Mouse (Mus musculus) liver, embryonic 16.5 days (tissue): Measurements from ENCODE around the gene Rpl27a. TPM values are rescaled to one million over a fixed set of nuclear protein-coding genes. Genes with fewer than 3 reads are reported as not detected.

ENCODE experiments used
- ATAC-seq: fragments of 200-750 bp; cut with Nextera tagmentation; 2 replicates; pipeline ENCODE4 v1.8.0; 2017; ENCODE audit warnings: low read depth, mild to moderate bottlenecking, moderate number of reproducible peaks, moderate library complexity
- H3K27ac ChIP-seq: fragments of 300-500 bp; sonication (generic); 2 replicates; pipeline ENCODE4 v1.5.1; 2014; ENCODE audit warnings: mild to moderate bottlenecking, low read length
- H3K27me3 ChIP-seq: fragments of 300-500 bp; sonication (generic); 2 replicates; pipeline ENCODE4 v1.6.1; 2014; ENCODE audit warnings: low read depth, low read length, mixed read lengths; ENCODE audit not compliant: control insufficient read depth, insufficient read depth
- H3K36me3 ChIP-seq: fragments of 300-500 bp; sonication (generic); 2 replicates; pipeline ENCODE4 v1.6.1; 2014; ENCODE audit warnings: mild to moderate bottlenecking; ENCODE audit not compliant: control insufficient read depth, insufficient read depth
- H3K4me1 ChIP-seq: fragments of 300-500 bp; sonication (generic); 2 replicates; pipeline ENCODE4 v1.6.1; 2014; ENCODE audit warnings: low read depth, low read length, mixed read lengths; ENCODE audit not compliant: control insufficient read depth
- H3K4me2 ChIP-seq: fragments of 300-500 bp; sonication (generic); 2 replicates; pipeline ENCODE4 v1.6.1; 2014; ENCODE audit warnings: low read depth, low read length, mixed read lengths
- H3K4me3 ChIP-seq: fragments of 300-500 bp; sonication (generic); 2 replicates; pipeline ENCODE4 v1.5.1; 2014; ENCODE audit warnings: low read depth, mild to moderate bottlenecking, low read length
- H3K9ac ChIP-seq: fragments of 300-500 bp; sonication (generic); 2 replicates; pipeline ENCODE4 v1.6.1; 2014; ENCODE audit warnings: low read depth, low read length
- H3K9me3 ChIP-seq: fragments of 300-500 bp; sonication (generic); replicated peaks from 2 replicates; pipeline ENCODE4 v1.6.1; 2016; ENCODE audit warnings: low read length; ENCODE audit not compliant: control insufficient read depth
- WGBS: fragments of 180-500 bp; shearing (Covaris S2); extraction: QIAGEN DNeasy Blood & Tissue Kit; methylation state at CpG from one replicate; pipeline ENCODE4 v1.1.7; 2014; ENCODE audit not compliant: insufficient replicate concordance; 5-methylcytosine and 5-hydroxymethylcytosine counted together
- polyA plus RNA-seq: library from polyadenylated mRNA; unstranded; fragments of >200 nt; fragmentation: Nextera tagmentation; extraction: Ambion mirVana; gene quantifications from 2 replicates; pipeline ENCODE4 v1.2.1, GENCODE M21; 2015

Rpl27a gene
- polyA plus RNA-seq, 1 experiment from 2014 or later: 55.4 TPM

GRCm38 (mm10) chr7:109532691-109533090 lies 13.7 kb downstream of the Rpl27a start:
- ATAC-seq: no peak
- Histone ChIP-seq H3K36me3 (peaks cover 4% of the 10 kb centered on the region), H3K9ac (no peak overlapping the region), H3K27ac (no peak overlapping the region), H3K27me3 (no peaks in the 10 kb centered on the region), H3K4me1 (no peaks in the 10 kb centered on the region), H3K4me3 (no peak overlapping the region), H3K9me3 (no peaks in the 10 kb centered on the region), H3K4me2 (no peak overlapping the region)
- WGBS: 56% methylated on average over 3 of the region's 3 CpGs

GRCm38 (mm10) chr7:109533129-109533528 lies 14.2 kb downstream of the Rpl27a start:
- Histone ChIP-seq H3K9me3 (no peaks in the 10 kb centered on the region), H3K9ac (no peak overlapping the region), H3K4me2 (no peak overlapping the region), H3K4me1 (no peaks in the 10 kb centered on the region), H3K4me3 (no peak overlapping the region), H3K36me3 (peaks cover 4% of the 10 kb centered on the region), H3K27me3 (no peaks in the 10 kb centered on the region), H3K27ac (no peak overlapping the region)
- no peak for ATAC-seq
- 65% methylated on average over 4 of the region's 4 CpGs for WGBS

GRCm38 (mm10) chr7:109533888-109534287 lies 14.9 kb downstream of the Rpl27a start:
- 75% methylated on average over 4 of the region's 4 CpGs for WGBS
- Histone ChIP-seq H3K27ac (no peak overlapping the region), H3K9ac (no peak overlapping the region), H3K4me1 (no peaks in the 10 kb centered on the region), H3K9me3 (no peaks in the 10 kb centered on the region), H3K4me3 (no peak overlapping the region), H3K27me3 (no peaks in the 10 kb centered on the region), H3K36me3 (peaks cover 4% of the 10 kb centered on the region), H3K4me2 (no peak overlapping the region)
- no peak for ATAC-seq

GRCm38 (mm10) chr7:109534921-109535320 lies 16.0 kb downstream of the Rpl27a start:
- H3K4me3 ChIP-seq: no peak overlapping the region
- H3K9ac ChIP-seq: no peak overlapping the region
- H3K4me2 ChIP-seq: no peak overlapping the region
- H3K27me3 ChIP-seq: no peaks in the 10 kb centered on the region
- peaks cover 4% of the 10 kb centered on the region for H3K36me3 ChIP-seq
- no peaks in the 10 kb centered on the region for H3K4me1 ChIP-seq
- no peaks in the 10 kb centered on the region for H3K9me3 ChIP-seq
- no peak for ATAC-seq
- WGBS: 70% methylated on average over 3 of the region's 3 CpGs
- H3K27ac ChIP-seq: no peak overlapping the region

- Histone ChIP-seq H3K27ac (no peak overlapping the region), H3K9ac (no peak overlapping the region), H3K4me1 (no peaks in the 10 kb centered on the region), H3K36me3 (peaks cover 4% of the 10 kb centered on the region), H3K9me3 (no peaks in the 10 kb centered on the region), H3K27me3 (no peaks in the 10 kb centered on the region), H3K4me3 (no peak overlapping the region), H3K4me2 (no peak overlapping the region)
- no peak for ATAC-seq
- WGBS: 73% methylated on average over 4 of the region's 4 CpGs
These were observed 17.6 kb downstream of the Rpl27a start for GRCm38 (mm10) chr7:109536451-109536946.

GRCm38 (mm10) chr7:109540902-109541301 lies 22.0 kb downstream of the Rpl27a start:
- no peak overlapping the region for H3K27ac ChIP-seq
- no peaks in the 10 kb centered on the region for H3K36me3 ChIP-seq

GRCm38 (mm10) chr7:109541609-109542363 lies 22.8 kb downstream of the Rpl27a start:
- Histone ChIP-seq H3K9me3 (no peaks in the 10 kb centered on the region), H3K4me3 (no peak overlapping the region), H3K27ac (no peak overlapping the region), H3K36me3 (no peaks in the 10 kb centered on the region), H3K4me2 (no peak overlapping the region), H3K27me3 (no peaks in the 10 kb centered on the region), H3K9ac (no peak overlapping the region), H3K4me1 (no peaks in the 10 kb centered on the region)
- peak; percentile 23; the same call in 1 of the 2 replicates for ATAC-seq
- 37% methylated on average over 10 of the region's 10 CpGs for WGBS

More at GRCm38 (mm10) chr7:109540902-109541301, 22.0 kb downstream of the Rpl27a start:
- H3K4me2 ChIP-seq: no peak overlapping the region
- H3K27me3 ChIP-seq: no peaks in the 10 kb centered on the region
- no peak overlapping the region for H3K9ac ChIP-seq
- no peaks in the 10 kb centered on the region for H3K4me1 ChIP-seq
- no peak for ATAC-seq
- no peaks in the 10 kb centered on the region for H3K9me3 ChIP-seq
- H3K4me3 ChIP-seq: no peak overlapping the region

GRCm38 (mm10) chr7:109542364-109542628 lies 23.3 kb downstream of the Rpl27a start:
- no peak overlapping the region for H3K27ac ChIP-seq
- no peaks in the 10 kb centered on the region for H3K27me3 ChIP-seq
- no peak for ATAC-seq
- H3K4me1 ChIP-seq: no peaks in the 10 kb centered on the region
- H3K4me2 ChIP-seq: no peak overlapping the region
- no peaks in the 10 kb centered on the region for H3K9me3 ChIP-seq
- H3K9ac ChIP-seq: no peak overlapping the region
- no peak overlapping the region for H3K4me3 ChIP-seq
- WGBS: 42% methylated on average over 3 of the region's 3 CpGs
- H3K36me3 ChIP-seq: no peaks in the 10 kb centered on the region

- Histone ChIP-seq H3K9ac (no peak overlapping the region), H3K4me2 (no peak overlapping the region), H3K4me3 (no peak overlapping the region), H3K9me3 (no peaks in the 10 kb centered on the region), H3K4me1 (no peaks in the 10 kb centered on the region), H3K36me3 (no peaks in the 10 kb centered on the region), H3K27ac (no peak overlapping the region), H3K27me3 (no peaks in the 10 kb centered on the region)
- ATAC-seq: no peak
- WGBS: 50% methylated on average over 5 of the region's 5 CpGs
These were observed 25.8 kb downstream of the Rpl27a start for GRCm38 (mm10) chr7:109544792-109545191.
